ENCODE assay signal across 8 mouse cellular contexts in the genomic region with DNA sequence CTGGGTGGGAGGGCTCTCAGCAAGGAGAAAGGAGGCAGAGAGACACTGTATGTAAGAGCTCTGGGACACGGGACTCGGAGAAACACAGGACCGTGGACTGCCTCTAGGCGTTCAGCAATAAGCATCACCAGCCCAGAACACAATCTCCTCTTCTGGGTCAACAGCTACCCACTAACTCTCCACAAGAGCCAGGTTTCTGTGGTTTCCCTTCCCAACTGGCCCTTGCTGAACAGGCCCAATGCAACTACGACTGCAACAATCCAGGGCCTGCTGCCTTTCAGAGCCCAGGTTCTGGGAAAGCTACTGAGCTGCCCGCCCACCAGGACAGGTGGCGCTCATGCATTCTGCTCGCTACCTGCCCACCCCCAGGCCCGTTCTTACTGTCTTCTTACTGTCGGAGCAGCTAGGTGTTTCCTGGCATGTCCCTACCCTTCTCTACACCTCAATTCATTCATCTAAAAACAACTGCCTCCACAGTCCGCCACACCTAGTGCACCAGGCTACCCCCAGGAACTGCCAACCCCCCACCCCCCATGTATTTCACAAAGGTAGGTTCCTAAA. TPM values are rescaled to one million over a fixed set of nuclear protein-coding genes. Genes with fewer than 3 reads are reported as not detected.
DNase-seq lines count a peak whose midpoint lies in the region; ATAC-seq and TF ChIP-seq lines count a peak whose summit lies in the region.

No protein-coding gene starts in this region.

- ATAC-seq in hindbrain, postnatal 0 days = no peak
- ATAC-seq in neural tube, embryonic 12.5 days (ENCODE audit: low FRiP score, low read depth) = no peak

- H3K27ac ChIP-seq in hindbrain, postnatal 0 days = no peak overlapping the region
- no peak overlapping the region for H3K27ac ChIP-seq in neural tube, embryonic 12.5 days

- peak overlapping the region; percentile 46 for H3K4me3 ChIP-seq in hindbrain, postnatal 0 days (ENCODE audit: low read length)
- peak overlapping the region; percentile 53; the same call in 1 of the 2 replicates for H3K4me3 ChIP-seq in neural tube, embryonic 12.5 days

- no peak for TF ChIP-seq CTCF in hindbrain, postnatal 0 days (IDR thresholded peaks at IDR 0.05; ENCODE audit: low read depth)

- H3K4me2 ChIP-seq in hindbrain, postnatal 0 days (ENCODE audit: low read depth, low read length) = peak overlapping the region; percentile 64
- peak overlapping the region; percentile 80 for H3K4me2 ChIP-seq in neural tube, embryonic 12.5 days (replicated peaks)

- H3K9me3 ChIP-seq in hindbrain, postnatal 0 days (ENCODE audit: low read length) = no peaks in the 10 kb centered on the region
- no peaks in the 10 kb centered on the region for H3K9me3 ChIP-seq in neural tube, embryonic 12.5 days

- H3K4me1 ChIP-seq in hindbrain, postnatal 0 days (ENCODE audit: insufficient read depth, low read length) = peaks cover 8% of the 10 kb centered on the region; the same call in 1 of the 2 replicates
- peaks cover 5% of the 10 kb centered on the region; the same call in 1 of the 2 replicates for H3K4me1 ChIP-seq in neural tube, embryonic 12.5 days

- H3K36me3 ChIP-seq in hindbrain, postnatal 0 days (ENCODE audit: insufficient read depth, low read length) = no peaks in the 10 kb centered on the region
- H3K36me3 ChIP-seq in neural tube, embryonic 12.5 days = no peaks in the 10 kb centered on the region

- no peaks in the 10 kb centered on the region for H3K27me3 ChIP-seq in hindbrain, postnatal 0 days (ENCODE audit: insufficient read depth, low read length)
- H3K27me3 ChIP-seq in neural tube, embryonic 12.5 days (replicated peaks) = peaks cover 10% of the 10 kb centered on the region

- H3K9ac ChIP-seq in hindbrain, postnatal 0 days (replicated peaks; ENCODE audit: low read length) = no peak overlapping the region
- H3K9ac ChIP-seq in neural tube, embryonic 12.5 days = peak overlapping the region; percentile 67; the same call in 1 of the 2 replicates

- 80% methylated on average over 11 of the region's 11 CpGs for WGBS in hindbrain, postnatal 0 days
- WGBS in neural tube, embryonic 12.5 days = 75% methylated on average over 11 of the region's 11 CpGs

- peak; percentile 45 to 55 for DNase-seq in cerebellum, adult 18-20 months
- no peak for DNase-seq in cerebellum, postnatal 14 days
- DNase-seq in right cerebral cortex, adult 18-20 months = peak; percentile 17
- DNase-seq in right cerebral cortex, postnatal 14 days = no peak
- no peak for DNase-seq in hindbrain, postnatal 0 days (ENCODE audit: low spot score)
- no peak for DNase-seq in urinary bladder, postnatal 14 days (ENCODE audit: low spot score)
- DNase-seq in layer of hippocampus, postnatal 36 days = no peak

RNA-seq across cellular contexts. Expression of a gene that starts 35.5 kb away (rescaled TPM):
- 3.5 and 5.3 TPM in 2 replicates for total RNA-seq in hindbrain, postnatal 0 days (2014; rRNA removed)
- polyA plus RNA-seq in hindbrain, postnatal 0 days (2015; fragmentation: Nextera tagmentation; extraction: Ambion mirVana) = 3.9 and 4.5 TPM in 2 replicates
- 5.5 and 5.8 TPM in 2 replicates for polyA plus RNA-seq in neural tube, embryonic 12.5 days (2016; fragmentation: Nextera tagmentation; extraction: Ambion mirVana)
- 1 to 10 TPM; 3.9 to 6.7 TPM for total RNA-seq in layer of hippocampus, postnatal 36 days (2021)

RNA-seq across cellular contexts. Expression of a gene that starts 44.0 kb away (rescaled TPM):
- total RNA-seq in hindbrain, postnatal 0 days (2014; rRNA removed) = 5.1 and 9.5 TPM in 2 replicates
- polyA plus RNA-seq in hindbrain, postnatal 0 days (2015; fragmentation: Nextera tagmentation; extraction: Ambion mirVana) = 2.9 and 3.1 TPM in 2 replicates
- 2.6 and 2.7 TPM in 2 replicates for polyA plus RNA-seq in neural tube, embryonic 12.5 days (2016; fragmentation: Nextera tagmentation; extraction: Ambion mirVana)
- 10 to 100 TPM; 40.4 to 44.8 TPM for total RNA-seq in layer of hippocampus, postnatal 36 days (2021)

Comparison
In these comparisons a context has a peak if more than half of its experiments do, and no peak if none do; other contexts are left out.
1. DNase-seq: peak in cerebellum, adult 18-20 months (2 of 2) and right cerebral cortex, adult 18-20 months (single experiment); none in cerebellum, postnatal 14 days (0 of 2), right cerebral cortex, postnatal 14 days (single experiment), hindbrain, postnatal 0 days (single experiment), urinary bladder, postnatal 14 days (single experiment) and layer of hippocampus, postnatal 36 days (0 of 2).